Mouse (Mus musculus) embryonic fibroblast, embryonic 13.5 days (primary cell): Measurements from ENCODE around the gene Ggt1.

Source experiments
- CTCF ChIP-seq: IDR thresholded peaks from 2 replicates; pipeline ENCODE4 v1.5.1; 2011; ENCODE audit warnings: mild to moderate bottlenecking, control low read depth, low read length, moderate library complexity, borderline replicate concordance; ENCODE audit not compliant: insufficient read depth
- POLR2A ChIP-seq: IDR thresholded peaks from 2 replicates; pipeline ENCODE4 v1.6.1; 2011; ENCODE audit warnings: low read depth, mild to moderate bottlenecking, control low read depth, low read length, moderate library complexity

DNA sequence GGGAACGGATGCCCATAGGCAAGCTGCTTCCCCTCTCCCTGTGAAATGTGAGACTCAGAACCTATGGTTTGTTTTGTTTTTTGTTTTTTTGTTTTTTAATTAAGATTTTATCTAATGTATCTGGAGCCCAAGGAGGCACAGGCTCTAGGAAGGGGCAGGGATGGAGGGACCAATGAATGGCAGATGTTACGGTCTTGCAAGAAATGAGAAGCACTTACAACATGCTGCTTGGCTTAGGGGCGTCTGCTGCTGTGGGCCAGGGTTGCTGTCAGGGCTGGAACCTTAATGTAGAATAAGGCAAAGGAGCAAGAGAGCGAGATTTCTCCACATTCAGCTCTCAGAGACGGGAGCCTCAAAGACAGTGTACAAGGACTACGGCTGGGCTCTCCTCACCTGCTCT is 5.8 kb upstream of the Ggt1 start:
- TF ChIP-seq POLR2A, result no peak
- no peak for TF ChIP-seq CTCF
